Mouse (Mus musculus): Measurements from ENCODE around the gene Zfp92.
A peak's percentile ranks its signal among the peaks of the same experiment; 100 is the strongest.
"Not testable (repeated sequence)": the region's sequence is repeated elsewhere in the genome, so short reads cannot be mapped to it uniquely, and the experiment has no call there.

Zfp92 gene

DNA sequence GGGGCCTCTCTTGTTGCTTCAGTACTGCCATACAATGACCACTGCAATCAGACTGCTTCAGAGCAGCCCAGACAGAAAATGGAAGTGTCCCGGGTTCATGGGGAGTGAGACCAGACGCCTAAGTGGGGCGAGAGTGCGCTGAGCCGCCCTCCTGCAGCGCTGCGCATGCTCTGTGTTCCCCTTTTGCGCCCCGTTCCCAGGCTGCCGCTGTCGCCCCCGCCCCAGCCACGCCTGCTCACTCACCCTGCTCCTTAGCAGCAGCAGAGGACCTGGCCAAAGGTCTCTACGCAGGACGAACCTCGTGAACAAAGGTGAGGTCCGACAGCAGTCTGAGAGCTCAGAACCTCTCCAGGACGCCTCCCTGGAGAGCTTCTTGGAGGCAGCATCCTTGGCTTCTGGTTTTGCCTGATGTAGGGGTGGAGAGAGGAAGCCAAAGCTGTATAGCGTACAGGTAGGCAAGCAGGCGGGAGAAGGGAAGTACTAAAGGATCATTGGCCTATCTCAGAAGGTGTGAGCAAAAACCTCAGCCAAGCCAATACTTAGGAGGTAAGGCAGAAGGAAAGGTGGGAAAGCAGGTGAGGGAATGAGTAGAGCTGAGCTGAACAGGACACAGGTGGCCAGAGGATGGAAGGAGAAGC is at the start of gene Zfp92:
Gene Zfp92 (plus strand): TSS at position 217 of the 638 bp plus-strand sequence.
- DNase-seq (ENCODE audit: low spot score): peak; percentile 16

DNA sequence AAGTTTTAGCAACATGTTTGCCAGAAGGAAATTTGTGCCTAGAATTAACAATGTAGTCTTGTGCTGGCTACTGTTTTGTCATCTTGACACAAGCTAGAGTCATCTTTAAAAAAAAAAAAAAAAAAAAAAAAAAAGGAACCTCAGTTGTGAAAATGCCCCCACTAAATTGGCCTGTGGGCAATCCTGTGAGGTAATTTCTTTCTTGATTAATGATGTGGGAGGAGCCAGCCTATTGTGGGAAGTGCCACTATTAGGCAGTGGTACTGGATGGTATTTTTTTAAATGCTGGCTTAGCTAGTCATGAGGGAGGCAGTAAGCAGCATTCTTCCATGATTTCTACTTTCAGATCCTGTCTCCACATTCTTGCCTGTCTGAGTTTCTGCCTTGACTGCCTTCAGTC is 47.6 kb upstream of the Zfp92 start:
- DNase-seq (ENCODE audit: low spot score): no peak

DNA sequence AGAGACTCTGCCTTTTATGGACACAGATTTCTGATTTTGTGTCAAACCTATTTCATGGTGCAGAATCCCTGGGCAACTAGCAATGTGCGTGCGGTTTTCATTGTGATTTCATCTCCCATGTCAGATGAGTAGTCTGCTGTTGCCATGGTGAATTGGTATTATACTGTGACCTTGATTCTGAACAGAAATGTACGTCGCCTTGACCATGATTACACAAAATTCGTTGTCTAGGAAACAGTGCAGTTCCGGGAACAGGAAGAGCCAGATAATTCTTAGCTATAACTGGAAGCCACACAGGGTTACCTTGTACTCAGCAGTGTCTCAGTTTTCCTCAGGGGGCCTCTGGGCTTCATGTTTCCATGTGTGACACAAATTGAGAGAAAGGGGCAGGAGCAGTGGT is 26.5 kb upstream of the Zfp92 start:
- no peak for DNase-seq (ENCODE audit: low spot score)

DNA sequence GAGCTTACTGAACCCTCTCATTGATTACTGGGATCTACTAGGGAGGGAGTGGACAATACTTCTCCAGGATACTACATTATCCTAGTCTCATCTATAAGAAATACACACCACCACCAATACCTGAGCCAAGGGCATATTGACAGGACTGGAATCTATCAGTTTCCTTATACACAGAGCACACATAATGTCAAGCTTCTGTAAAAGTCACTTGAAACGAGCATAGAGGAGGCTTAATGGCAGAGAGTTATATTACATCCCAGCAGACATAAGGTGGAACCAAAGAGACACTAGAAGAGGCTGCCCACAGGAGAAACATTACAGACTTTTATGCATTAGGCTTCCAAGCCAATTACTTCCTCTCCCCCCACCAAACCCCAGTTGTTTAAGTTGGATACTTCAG is 26.0 kb upstream of the Zfp92 start:
- DNase-seq (ENCODE audit: low spot score): no peak

DNA sequence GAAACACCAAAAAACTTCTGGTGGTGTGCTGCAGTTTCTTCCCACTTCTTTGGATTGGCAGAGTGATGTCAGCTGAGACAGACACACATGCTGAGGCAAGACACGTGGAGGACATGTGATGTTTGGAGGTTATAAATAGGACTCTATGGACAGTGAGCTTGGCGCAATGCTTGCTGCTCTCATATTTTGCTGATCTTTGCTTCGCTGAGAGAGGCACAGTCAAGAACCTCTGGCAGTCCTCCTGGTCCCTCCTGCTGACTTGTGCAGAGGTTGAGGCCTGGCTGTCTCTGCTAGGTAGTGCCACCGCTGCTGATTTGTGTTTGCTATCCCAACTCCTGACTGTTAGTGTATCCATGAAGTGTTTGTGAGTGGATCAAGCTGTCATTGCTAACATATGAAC is 19.4 kb upstream of the Zfp92 start:
- DNase-seq (ENCODE audit: low spot score): no peak

DNA sequence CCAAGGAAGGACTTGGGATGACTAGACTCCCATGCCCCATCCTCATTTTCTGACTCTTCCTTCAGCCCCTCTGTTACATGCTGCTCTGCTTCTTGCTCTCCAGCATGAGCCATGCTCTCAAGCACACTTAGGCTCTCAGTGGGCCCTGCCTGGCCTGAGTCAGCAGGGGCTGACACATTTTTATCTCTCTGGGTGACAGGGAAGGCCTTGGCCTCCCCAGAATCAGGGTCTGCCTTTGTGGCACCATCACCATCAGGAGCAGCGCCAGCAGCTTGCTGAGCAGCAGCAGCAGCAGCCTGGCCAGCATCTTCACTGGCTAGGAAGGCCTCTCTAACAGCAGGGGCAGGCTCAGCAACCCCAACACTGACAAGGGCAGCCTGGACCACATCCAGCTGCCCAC is 14.4 kb upstream of the Zfp92 start:
- no peak for DNase-seq (ENCODE audit: low spot score)

DNA sequence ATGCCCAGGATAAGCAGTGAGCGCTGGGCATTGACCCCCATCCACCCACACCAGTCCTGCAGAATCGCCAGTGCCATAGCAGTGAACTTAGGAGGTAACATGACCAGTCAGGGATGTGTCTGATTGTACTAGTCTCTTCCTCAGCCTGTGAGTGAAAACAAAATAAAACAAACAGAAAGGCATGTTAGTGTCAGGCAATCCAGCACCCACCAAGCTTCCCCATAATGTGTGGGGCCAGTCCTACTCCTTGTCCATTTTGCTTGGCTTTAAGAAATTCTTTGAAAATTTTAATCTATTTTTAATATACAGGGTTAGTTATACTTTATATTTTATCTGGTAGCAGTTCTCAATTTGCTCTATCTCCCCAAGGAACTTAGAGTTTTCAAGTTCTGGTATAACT is 12.3 kb upstream of the Zfp92 start, which contains the start of gene Gm18336:
Gene Gm18336 (minus strand): TSS at position 101 of the 400 bp plus-strand sequence.
- not testable (repeated sequence) for DNase-seq (ENCODE audit: low spot score)

DNA sequence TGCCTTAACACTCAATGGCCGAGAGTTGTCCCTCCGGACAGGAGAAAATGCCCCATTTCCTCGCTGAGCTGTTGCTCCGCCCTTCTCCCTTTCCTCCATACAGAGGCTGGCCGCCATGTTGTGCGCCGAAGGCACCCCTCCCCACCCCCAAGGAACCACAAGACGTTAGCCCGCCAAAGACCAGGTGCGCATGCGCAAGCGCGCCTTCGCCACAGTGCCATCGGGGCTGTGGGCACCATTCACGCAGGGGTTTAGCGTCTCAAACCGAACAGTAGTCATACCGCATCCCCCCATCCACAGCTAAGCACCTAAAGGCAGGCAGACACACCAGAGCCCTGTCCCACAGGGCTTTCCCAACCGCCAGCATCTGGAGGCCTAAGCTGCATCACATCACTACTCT is 9.9 kb upstream of the Zfp92 start:
- no peak for DNase-seq (ENCODE audit: low spot score)

DNA sequence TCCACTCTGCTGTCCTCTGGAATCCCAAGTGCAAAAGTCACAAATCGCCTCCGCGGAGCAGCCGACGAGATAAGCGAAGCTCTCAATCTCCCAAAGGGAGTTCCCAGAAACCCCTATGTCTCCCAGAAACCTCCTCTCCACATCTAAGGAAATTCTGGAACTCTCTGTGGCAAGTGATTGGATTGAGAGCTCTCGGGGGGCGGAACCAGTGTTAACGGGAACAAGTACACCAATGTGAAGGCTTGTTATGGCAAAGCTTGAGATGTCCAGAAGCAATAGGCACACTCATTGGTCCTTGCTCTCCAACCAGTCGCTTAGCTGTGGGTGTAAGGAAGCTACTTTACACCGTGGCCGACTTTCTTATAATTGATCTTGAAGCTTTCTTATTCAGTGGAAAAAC is 9.3 kb upstream of the Zfp92 start:
- DNase-seq (ENCODE audit: low spot score): no peak

DNA sequence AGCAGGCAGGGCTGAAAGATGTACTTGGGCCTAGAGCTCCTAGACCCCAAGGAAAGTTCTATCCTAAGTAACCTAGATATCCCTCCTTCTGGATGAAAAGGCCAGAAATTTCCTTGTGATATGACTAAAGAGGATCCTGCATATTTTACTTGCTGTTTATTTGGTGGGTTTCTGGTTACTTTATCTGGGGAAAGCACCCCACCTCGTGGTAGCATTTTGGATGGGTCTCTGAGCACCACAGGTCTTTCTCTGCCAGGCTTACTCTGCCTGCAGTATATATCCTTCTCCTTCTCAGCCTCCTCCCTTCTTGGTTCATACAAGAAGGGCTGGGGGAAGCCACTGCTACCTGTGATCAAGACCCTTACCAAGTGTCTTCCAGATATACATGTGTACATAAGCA is 1.9 kb downstream of the Zfp92 start:
- DNase-seq (ENCODE audit: low spot score): no peak

DNA sequence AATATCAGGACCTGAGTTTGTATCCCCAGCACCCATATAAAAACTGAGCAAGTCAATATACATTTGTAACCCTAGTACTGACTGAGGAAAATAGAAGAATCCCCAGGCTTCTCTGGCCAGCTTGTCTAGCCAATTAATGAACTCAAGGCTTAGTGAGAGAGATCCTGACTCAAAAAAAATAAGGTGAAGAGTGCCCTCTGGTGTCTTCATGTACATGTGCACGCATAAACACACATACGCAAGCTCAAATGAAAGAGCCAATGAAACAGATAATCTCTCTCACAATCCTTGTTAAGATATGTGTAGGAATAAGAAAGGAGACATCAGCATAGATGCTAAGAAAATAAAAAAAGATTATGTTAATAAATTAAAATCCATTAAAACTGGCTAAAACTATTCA is 19.1 kb downstream of the Zfp92 start:
- DNase-seq (ENCODE audit: low spot score): no peak

DNA sequence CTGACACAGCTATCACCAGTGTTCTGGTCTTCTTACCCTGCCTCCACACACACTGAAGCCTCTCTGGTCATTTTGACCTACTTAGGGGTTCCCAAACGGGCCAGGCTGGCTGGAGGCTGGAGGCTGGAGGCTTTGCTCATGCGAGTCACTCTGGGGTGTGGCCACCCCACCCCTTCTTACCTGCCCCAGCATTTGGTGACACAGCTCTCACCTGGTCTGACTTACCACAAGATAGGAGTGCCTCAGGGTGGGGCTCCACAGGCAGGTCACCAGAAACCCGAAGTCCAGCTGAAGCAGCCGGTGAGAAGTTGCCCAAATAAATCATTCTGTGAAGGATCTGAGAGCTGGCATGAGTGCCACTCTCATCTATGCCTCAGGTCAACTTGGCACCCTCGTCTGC is 22.0 kb downstream of the Zfp92 start:
- no peak for DNase-seq (ENCODE audit: low spot score)

DNA sequence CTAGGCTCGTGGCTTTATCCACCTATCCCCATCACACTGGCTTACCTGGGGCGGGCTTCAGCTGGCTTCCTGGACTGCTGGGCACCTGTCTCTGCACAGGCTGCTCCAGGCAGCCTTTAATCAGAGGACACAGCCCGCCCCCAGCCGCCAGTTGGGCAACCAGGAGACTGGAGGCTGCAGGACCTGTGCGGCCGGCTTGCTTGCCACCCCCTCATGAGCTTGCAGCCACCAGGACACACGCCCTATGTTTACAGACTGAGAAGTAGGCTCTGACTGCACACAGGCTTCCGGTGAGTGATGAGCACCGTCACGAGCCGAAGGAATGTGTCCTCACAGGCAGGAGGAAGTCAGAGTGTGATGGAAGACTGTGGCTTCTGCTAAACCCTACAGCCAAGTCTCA is 24.4 kb downstream of the Zfp92 start, which contains the start of gene Trex2:
Gene Trex2 (minus strand): TSS at position 93 of the 400 bp plus-strand sequence.
- DNase-seq (ENCODE audit: low spot score): peak; percentile 2

DNA sequence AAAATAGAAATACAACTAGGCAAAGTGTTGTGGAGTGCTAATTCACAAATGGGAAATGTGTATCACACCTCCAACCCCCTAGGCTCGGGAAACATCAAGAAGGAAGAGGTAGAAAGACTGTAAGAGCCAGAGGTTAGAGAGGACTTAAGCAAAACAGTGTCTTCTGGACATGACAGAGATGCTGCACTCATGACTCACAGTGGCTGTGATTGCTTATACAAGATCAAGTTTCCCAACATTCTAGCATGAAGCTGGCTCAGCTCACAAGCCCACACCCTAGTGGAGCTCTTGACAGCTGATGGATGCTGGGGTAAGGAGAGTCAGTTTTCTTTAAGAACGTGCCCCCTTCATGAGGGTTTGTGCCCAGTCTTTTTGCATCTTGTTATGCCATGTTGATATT is 30.5 kb downstream of the Zfp92 start:
- no peak for DNase-seq (ENCODE audit: low spot score)

DNA sequence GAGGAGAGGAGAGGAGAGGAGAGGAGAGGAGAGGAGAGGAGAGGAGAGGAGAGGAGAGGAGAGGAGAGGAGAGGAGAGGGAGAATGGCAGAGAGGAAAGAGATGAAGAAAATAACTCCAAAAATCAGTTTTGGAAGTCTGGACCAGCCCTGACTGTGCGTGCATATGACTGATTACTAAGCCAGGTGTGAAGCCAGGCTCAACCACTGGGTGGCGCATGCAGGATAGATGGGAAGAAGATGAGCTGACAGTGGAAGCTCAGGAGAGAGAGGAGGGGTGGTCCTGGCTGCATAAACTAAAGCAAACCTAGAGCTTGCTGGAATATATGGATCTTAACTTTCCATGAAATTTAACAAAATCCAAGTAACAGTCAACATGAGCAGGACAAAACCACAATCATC is 41.1 kb downstream of the Zfp92 start:
- no peak for DNase-seq (ENCODE audit: low spot score)

DNA sequence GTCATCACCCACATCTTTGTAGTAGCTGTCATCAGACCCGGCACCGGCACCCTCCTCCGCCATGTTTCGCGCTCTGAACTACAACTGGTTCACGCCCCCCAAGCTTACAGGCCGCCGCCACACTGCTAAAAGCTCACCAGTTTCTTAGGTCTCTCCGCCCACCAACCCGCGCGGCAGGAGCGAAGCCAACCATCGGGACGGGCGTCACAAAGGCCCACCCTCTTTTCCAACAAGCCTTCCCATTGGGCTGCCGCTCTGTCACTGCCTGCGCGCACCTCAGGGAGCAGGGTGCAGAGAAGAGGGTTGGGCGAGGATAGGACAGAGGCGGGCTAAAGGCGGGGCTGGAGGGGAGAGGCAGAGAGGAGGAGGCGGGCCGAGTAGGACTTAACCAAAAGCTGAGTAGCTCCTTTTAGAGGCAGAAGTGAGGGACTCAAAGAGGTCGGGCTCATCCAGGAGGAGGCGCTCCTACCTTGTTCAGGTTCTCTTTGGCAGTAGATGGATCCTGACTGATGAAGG is 48.0 kb downstream of the Zfp92 start, which contains the start of gene Haus7:
Gene Haus7 (minus strand): TSS at position 168 of the 516 bp plus-strand sequence.
- peak; percentile 96 for DNase-seq (ENCODE audit: low spot score)

DNA sequence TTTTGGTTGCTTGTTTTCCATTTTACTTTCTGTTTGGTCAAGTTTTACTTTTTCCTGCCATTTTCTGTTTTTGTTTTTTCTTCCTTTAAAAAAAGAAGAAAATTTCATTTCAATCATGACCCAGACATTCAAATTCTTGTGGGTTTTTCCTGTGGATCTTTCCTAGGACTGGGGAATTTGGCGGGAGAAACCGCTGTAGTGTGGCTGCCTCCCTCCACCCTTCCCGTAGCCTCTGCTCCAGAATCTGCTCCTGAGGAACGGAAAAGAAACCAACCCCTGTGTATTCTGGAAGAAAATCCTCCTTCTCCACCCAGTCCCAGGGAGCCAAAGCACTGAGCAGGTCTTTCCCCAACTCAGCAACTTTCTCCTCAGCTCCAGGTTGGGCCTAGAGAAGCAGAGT is 49.9 kb downstream of the Zfp92 start:
- DNase-seq (ENCODE audit: low spot score): no peak

DNA sequence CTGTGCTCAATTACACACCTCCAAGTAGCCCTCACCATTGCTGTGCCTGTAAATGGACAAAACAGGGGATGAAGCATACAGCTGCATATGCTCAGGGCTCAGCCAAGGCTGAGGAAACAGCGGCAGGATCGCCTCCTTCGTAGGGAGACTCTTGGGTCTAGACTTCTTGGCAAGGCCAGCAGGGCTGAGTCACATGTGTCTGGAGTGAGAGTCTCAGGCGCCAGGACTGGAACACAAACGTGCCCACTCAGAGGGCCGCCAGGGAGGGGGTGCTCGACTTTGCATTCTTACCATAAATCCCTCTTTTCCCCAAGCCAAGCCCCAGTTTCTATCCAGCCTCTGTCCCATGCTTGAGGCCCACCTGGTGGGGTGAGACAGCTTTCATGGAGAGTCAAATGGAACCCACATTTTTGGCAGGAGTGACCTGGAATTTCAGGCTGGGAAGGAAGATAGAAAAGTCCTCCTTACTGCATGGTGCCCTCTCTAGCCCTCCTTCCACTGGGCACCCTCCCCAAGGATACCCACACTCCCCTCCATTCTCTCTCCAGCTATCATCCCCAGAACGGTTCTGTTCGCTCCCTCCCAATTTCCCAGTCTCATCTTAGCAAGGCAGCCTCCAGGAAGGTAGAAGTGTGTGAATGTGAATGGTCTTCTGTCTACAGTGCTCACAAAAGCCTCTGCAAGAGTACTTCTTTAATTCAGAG is 54.7 kb downstream of the Zfp92 start:
- no peak for DNase-seq (ENCODE audit: low spot score)

DNA sequence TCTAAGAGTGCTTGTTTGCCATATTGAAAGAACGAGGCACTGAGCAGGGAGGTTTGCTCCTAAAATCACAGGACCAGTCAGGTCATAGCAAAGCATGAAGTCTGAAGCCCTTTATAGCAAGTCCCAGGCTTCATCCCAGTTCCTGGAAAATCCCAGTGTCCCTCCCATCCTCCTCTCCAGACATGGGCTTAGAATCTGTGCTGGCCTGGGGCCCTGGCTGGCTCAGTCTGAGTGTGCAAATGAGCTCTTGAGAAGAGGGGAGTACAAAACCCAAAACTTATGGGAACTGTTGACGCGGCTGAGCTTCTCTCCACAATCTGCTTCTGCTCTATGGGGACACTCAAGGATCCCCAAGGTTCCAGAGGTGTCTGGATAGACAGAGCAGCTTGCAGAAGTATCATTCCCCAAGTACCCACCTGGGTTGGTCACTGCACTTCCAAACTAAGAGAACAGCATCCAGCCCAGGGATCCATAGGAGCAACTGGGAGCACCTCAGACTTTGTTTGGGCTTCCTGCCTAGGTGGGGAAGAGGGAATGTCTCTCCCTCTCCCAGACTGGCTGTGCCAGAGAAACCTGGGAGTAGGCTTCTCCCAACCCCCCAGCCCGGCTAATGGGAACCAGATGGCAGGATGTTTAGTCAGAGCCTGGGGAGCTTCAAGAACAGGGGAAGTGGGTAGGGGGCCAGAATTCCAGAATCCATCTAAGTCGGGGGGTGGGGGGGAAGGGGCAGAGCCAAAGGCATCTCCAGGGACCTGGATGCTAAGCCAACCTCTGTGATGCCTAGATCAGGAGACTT is 56.7 kb downstream of the Zfp92 start:
- no peak for DNase-seq (ENCODE audit: low spot score)

DNA sequence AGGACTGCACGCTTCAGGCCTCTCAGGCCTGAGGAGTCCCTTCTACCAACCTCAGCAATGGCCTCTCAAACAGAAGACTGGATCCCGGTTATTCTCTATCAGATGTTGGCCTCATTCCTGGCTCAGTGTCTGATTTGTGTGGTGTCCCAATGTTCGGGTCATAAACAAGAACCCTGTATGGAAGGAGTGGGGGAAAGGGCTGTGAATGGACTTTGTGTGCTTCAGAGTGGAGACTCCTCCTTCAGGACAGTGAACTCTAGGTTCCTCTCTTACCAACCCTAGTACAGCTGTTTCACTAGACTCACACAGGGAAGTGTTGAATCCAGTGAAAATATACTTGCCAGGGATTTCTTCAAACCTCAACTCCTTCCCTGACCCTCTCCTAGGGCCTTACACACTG is 57.4 kb downstream of the Zfp92 start:
- DNase-seq (ENCODE audit: low spot score): no peak

DNA sequence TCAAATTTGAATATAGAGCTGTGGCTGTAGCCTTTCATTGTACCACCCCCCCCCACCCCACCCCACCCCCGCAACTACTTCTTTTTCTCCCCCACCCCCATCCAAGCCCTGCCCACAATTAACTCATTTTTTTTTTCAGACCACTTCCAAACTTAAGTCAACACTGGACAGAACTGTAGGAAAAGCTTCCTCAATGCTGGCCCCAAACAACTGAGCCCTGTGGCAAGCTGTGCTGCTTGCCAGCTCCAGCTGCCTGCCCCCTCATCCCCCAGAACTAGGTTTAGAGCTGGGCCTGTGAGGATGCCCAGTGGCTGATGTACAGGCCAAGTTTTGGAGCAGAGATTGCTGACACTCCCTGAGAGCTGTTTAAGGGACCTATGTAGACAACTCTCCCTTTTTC is 57.9 kb downstream of the Zfp92 start:
- no peak for DNase-seq (ENCODE audit: low spot score)

DNA sequence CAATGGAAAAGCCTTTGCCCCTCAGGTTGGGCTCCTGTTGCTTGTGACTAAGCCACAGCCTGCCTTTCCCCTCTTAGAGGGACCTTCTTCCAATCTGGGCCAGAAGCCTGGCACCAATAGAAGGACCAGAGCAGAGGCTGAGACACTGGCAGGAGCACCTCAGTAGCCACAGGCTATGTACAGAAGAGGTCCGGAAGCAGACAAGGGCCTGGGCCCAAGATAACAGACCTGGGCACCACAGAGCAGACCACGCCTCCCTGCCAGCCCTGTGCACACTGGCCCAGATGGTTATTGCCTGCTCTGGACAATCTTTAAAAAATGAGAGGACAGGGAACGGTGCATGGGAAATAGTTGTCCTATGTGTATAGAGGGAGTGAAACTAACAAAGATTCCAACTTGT is 60.9 kb downstream of the Zfp92 start:
- DNase-seq (ENCODE audit: low spot score): no peak

Data from yolk sac, embryonic 10.5 days (tissue).